Mouse (Mus musculus) heart, postnatal 0 days (tissue): Measurements from ENCODE around the gene Pianp.

Experiments used
- CTCF ChIP-seq: IDR thresholded peaks from 2 replicates; pipeline ENCODE4 v1.5.1; 2016; ENCODE audit warnings: antibody characterized with exemption, control low read depth, low read depth
- EP300 ChIP-seq: IDR thresholded peaks from 2 replicates; pipeline ENCODE4 v1.6.1; 2016; ENCODE audit warnings: antibody characterized with exemption, low read depth

DNA sequence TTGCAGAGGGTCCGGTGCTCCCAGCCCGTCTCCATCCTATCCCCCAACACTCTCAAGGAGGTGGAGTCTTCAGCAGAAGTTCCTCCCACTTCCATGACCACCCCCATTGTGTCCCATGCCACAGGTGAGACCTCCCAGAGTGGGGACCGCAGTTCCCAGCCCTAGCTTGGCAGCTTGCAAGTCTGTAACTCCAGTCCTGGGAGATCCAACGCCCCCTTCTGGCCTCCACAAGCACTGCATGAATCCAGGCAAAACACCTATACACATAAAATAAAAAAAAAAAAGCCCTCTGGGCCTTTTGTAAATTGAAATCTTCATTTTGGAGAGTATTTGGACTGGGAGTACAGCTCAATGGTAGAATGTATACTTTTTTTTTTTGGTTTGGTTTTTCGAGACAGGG, 54.7 kb downstream of the Pianp start:
- TF ChIP-seq CTCF (peak; percentile 22), EP300 (no peak)
